Mouse (Mus musculus) small intestine, adult 2 months (tissue): ENCODE measurements around the gene Dcaf10.

Source experiments
- CTCF ChIP-seq: fragments of 200-500 bp; IDR thresholded peaks from 2 replicates; pipeline ENCODE4 v1.5.1; 2012; ENCODE audit warnings: low read depth, mild to moderate bottlenecking, control low read depth, inconsistent platforms, low read length, moderate library complexity, mixed read lengths; ENCODE audit not compliant: insufficient replicate concordance, insufficient read length; ENCODE audit errors: extremely low read depth
- POLR2A ChIP-seq: fragments of 200-500 bp; IDR thresholded peaks from 2 replicates; pipeline ENCODE4 v1.6.1; 2012; ENCODE audit warnings: low read depth, mild to moderate bottlenecking, control low read depth, inconsistent platforms, low read length, moderate library complexity

DNA sequence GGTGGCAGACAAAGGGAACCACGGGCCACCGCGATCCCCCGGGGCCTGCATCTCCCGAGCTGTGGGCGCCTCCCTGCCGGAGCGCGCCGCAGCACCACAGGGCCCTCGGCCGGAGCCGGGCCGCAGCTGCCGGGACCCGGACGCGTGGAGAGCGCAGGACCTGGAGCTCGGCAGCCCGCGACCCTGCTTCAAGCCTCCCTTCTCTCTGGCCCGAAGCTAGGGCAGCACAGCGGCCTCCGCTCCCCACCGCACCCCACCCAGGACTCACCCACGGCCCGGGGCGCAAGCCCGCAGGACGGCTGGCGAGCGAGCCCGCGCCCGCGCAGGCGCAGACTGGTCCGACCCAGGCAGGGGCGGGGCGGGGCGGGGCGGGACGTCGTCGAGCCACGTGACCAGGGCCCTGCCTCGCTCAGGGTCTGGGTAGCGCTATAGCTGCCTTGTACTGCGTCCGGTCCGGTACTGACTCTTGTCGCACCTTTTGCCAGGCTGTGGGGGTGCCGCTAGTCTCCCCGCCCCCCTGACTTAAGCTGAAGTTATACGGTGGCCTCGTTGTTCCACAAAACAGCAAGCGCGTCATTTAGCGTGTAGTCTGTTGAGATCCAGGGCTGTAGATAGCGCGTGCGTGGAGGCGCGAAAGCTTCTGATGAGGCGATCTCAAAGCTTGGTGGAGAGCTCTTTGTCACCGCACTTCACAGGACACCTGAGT lies 66.7 kb downstream of the Dcaf10 start, which contains the start of gene Slc25a51:
- TF ChIP-seq POLR2A = peak; percentile 87
- TF ChIP-seq CTCF = no peak
